Mouse (Mus musculus) CH12.LX (cell line): ENCODE results near the gene Brap. TPM values are rescaled to one million over a fixed set of nuclear protein-coding genes. Genes with fewer than 3 reads are reported as not detected.

Experiments
- DNase-seq: peaks from one replicate; pipeline ENCODE4 v3.0.0-alpha.2; 2013; ENCODE audit errors: extremely low read depth
- H3K27ac ChIP-seq: 2 replicates; pipeline ENCODE4 v1.5.1; 2012; ENCODE audit warnings: low read depth, mild to moderate bottlenecking, control low read depth, moderate library complexity; ENCODE audit not compliant: insufficient read depth
- H3K27me3 ChIP-seq: replicated peaks from 2 replicates; pipeline ENCODE3; 2012; ENCODE audit warnings: inconsistent platforms
- H3K36me3 ChIP-seq, 2 experiments: replicated peaks in 1 of 2; 2 replicates each; pipeline versions ENCODE3 to v1.6.1; 2012; ENCODE audit warnings: inconsistent platforms in 1 of 2, low read length in 1 of 2, mild to moderate bottlenecking in 1 of 2, mixed read lengths in 1 of 2, moderate library complexity in 1 of 2; ENCODE audit not compliant: control insufficient read depth in 1 of 2, insufficient read depth in 1 of 2
- H3K4me1 ChIP-seq, 2 experiments: 2 replicates each; pipeline ENCODE4 v1.6.1; 2012; ENCODE audit warnings: inconsistent platforms in 1 of 2, moderate library complexity in 1 of 2; ENCODE audit not compliant: insufficient read depth in 2 of 2, control insufficient read depth in 1 of 2
- H3K4me2 ChIP-seq: 2 replicates; pipeline ENCODE4 v1.6.1; 2012; ENCODE audit warnings: low read depth, mild to moderate bottlenecking, control low read depth; ENCODE audit not compliant: poor library complexity, insufficient read depth, severe bottlenecking
- H3K4me3 ChIP-seq, 3 experiments: fragments of 150-350 bp in 1 of 3; sonication (generic) in 1 of 3; replicated peaks in 1 of 3; 2 replicates each; pipeline versions ENCODE3 to v1.5.1; 2011 to 2012; ENCODE audit warnings: low read depth in 2 of 3, low read length in 2 of 3, mild to moderate bottlenecking in 2 of 3, moderate library complexity in 2 of 3, control low read depth in 1 of 3, improper control_type of control experiment in 1 of 3, inconsistent platforms in 1 of 3, mixed read lengths in 1 of 3; ENCODE audit not compliant: poor library complexity in 1 of 3
- H3K79me2 ChIP-seq: replicated peaks from 2 replicates; pipeline ENCODE4 v1.6.1; 2012; ENCODE audit warnings: mild to moderate bottlenecking, moderate library complexity; ENCODE audit not compliant: control insufficient read depth, poor library complexity, insufficient read depth, severe bottlenecking; ENCODE audit errors: extremely low read depth
- H3K9ac ChIP-seq: 2 replicates; pipeline ENCODE4 v1.6.1; 2012; ENCODE audit warnings: low read depth, mild to moderate bottlenecking, control low read depth, moderate library complexity; ENCODE audit not compliant: insufficient read depth
- H3K9me3 ChIP-seq: replicated peaks from 2 replicates; pipeline ENCODE3; 2012; ENCODE audit warnings: low read length, inconsistent platforms, mixed read lengths
- BHLHE40 ChIP-seq: IDR thresholded peaks from 2 replicates; pipeline ENCODE4 v1.6.1; 2011; ENCODE audit warnings: mild to moderate bottlenecking, low read depth, low read length, improper control_type of control experiment
- CHD1 ChIP-seq: IDR thresholded peaks from 2 replicates; pipeline ENCODE4 v1.6.1; 2012; ENCODE audit warnings: low read depth, low read length, improper control_type of control experiment, inconsistent platforms
- CHD2 ChIP-seq: IDR thresholded peaks from 2 replicates; pipeline ENCODE4 v1.6.1; 2011; ENCODE audit warnings: low read length, improper control_type of control experiment
- CTCF ChIP-seq, 2 experiments: IDR thresholded peaks in 1 of 2; conservative IDR thresholded peaks in 1 of 2; 2 replicates each; pipeline ENCODE4 v1.5.1; 2011 to 2012; ENCODE audit warnings: low read depth in 2 of 2, low read length in 2 of 2, improper control_type of control experiment in 1 of 2, inconsistent platforms in 1 of 2, mild to moderate bottlenecking in 1 of 2, moderate library complexity in 1 of 2
- ELF1 ChIP-seq: IDR thresholded peaks from 2 replicates; pipeline ENCODE4 v1.6.1; 2014; ENCODE audit warnings: low read depth, mild to moderate bottlenecking, inconsistent platforms, low read length, improper control_type of control experiment
- ETS1 ChIP-seq: conservative IDR thresholded peaks from 2 replicates; pipeline ENCODE4 v1.6.1; 2012; ENCODE audit warnings: low read depth, mild to moderate bottlenecking, inconsistent platforms, low read length, improper control_type of control experiment, moderate library complexity
- GABPA ChIP-seq: IDR thresholded peaks from 2 replicates; pipeline ENCODE4 v1.6.1; 2012; ENCODE audit warnings: low read depth, low read length, improper control_type of control experiment, inconsistent platforms; ENCODE audit not compliant: insufficient replicate concordance
- HCFC1 ChIP-seq: IDR thresholded peaks from 2 replicates; pipeline ENCODE4 v1.6.1; 2012; ENCODE audit warnings: low read depth, mild to moderate bottlenecking, inconsistent platforms, low read length, improper control_type of control experiment
- JUND ChIP-seq: conservative IDR thresholded peaks from 2 replicates; pipeline ENCODE4 v1.6.1; 2011; ENCODE audit warnings: low read depth, low read length, improper control_type of control experiment
- MAX ChIP-seq: IDR thresholded peaks from 2 replicates; pipeline ENCODE4 v1.6.1; 2011; ENCODE audit warnings: low read length, improper control_type of control experiment
- MAZ ChIP-seq: IDR thresholded peaks from 2 replicates; pipeline ENCODE4 v1.6.1; 2012; ENCODE audit warnings: low read depth, mild to moderate bottlenecking, inconsistent platforms, low read length, improper control_type of control experiment, moderate library complexity
- MEF2A ChIP-seq: IDR thresholded peaks from 2 replicates; pipeline ENCODE4 v1.6.1; 2014; ENCODE audit warnings: low read depth, mild to moderate bottlenecking, inconsistent platforms, low read length, improper control_type of control experiment, borderline replicate concordance
- NRF1 ChIP-seq: IDR thresholded peaks from 2 replicates; pipeline ENCODE4 v1.6.1; 2014; ENCODE audit warnings: low read depth, mild to moderate bottlenecking, inconsistent platforms, low read length, improper control_type of control experiment, moderate library complexity
- POLR2AphosphoS2 ChIP-seq: IDR thresholded peaks from 2 replicates; pipeline ENCODE4 v1.6.1; 2011; ENCODE audit warnings: low read depth, low read length, improper control_type of control experiment
- RAD21 ChIP-seq: IDR thresholded peaks from 2 replicates; pipeline ENCODE4 v1.6.1; 2011; ENCODE audit warnings: low read depth, mild to moderate bottlenecking, low read length, improper control_type of control experiment, moderate library complexity
- SIN3A ChIP-seq: IDR thresholded peaks from 2 replicates; pipeline ENCODE4 v1.6.1; 2012; ENCODE audit warnings: low read length, improper control_type of control experiment, inconsistent platforms
- SMC3 ChIP-seq: IDR thresholded peaks from 2 replicates; pipeline ENCODE4 v1.6.1; 2011; ENCODE audit warnings: low read depth, low read length, improper control_type of control experiment
- TCF12 ChIP-seq: IDR thresholded peaks from 2 replicates; pipeline ENCODE4 v1.6.1; 2014; ENCODE audit warnings: low read depth, mild to moderate bottlenecking, inconsistent platforms, low read length, improper control_type of control experiment
- USF2 ChIP-seq: conservative IDR thresholded peaks from 2 replicates; pipeline ENCODE4 v1.6.1; 2011; ENCODE audit warnings: low read depth, low read length, improper control_type of control experiment
- ZC3H11A ChIP-seq: IDR thresholded peaks from 2 replicates; pipeline ENCODE4 v1.6.1; 2012; ENCODE audit warnings: low read depth, mild to moderate bottlenecking, inconsistent platforms, low read length, improper control_type of control experiment
- ZKSCAN1 ChIP-seq: IDR thresholded peaks from 2 replicates; pipeline ENCODE4 v1.6.1; 2012; ENCODE audit warnings: low read depth, inconsistent platforms, low read length, improper control_type of control experiment, borderline replicate concordance
- ZMIZ1 ChIP-seq: IDR thresholded peaks from 2 replicates; pipeline ENCODE4 v1.6.1; 2012; ENCODE audit warnings: low read depth, mild to moderate bottlenecking, inconsistent platforms, low read length, improper control_type of control experiment
- ZNF384 ChIP-seq: IDR thresholded peaks from 2 replicates; pipeline ENCODE4 v1.6.1; 2012; ENCODE audit warnings: low read depth, low read length, improper control_type of control experiment, inconsistent platforms
- dilution Hi-C: fragments of 300-500 bp; cut with MboI; formaldehyde crosslinking; loops from 2 replicates; pipeline ENCODE4 v1.14.3; 2020; ENCODE audit warnings: low sequenced_read_pairs; ENCODE audit not compliant: extremely low pct_unique_long_range_greater_than_20kb, extremely low pct_ligation_motif_present
- in situ Hi-C: fragments of 300-500 bp; cut with MboI; formaldehyde crosslinking; loops from 3 replicates; pipeline ENCODE4 v1.14.3; 2019; ENCODE audit warnings: low sequenced_read_pairs, low pct_ligation_motif_present, low pct_unique_long_range_greater_than_20kb, mixed read lengths
- polyA plus RNA-seq: library from polyadenylated mRNA; unstranded; fragments of >175 nt; gene quantifications from 2 replicates; pipeline ENCODE4 v1.2.1, GENCODE M21; 2012; ENCODE audit warnings: low read depth; ENCODE audit not compliant: insufficient read length
- total RNA-seq, 2 experiments: library from RNA; depleted of rRNA; stranded (reverse); fragments of 300-350 nt in 1 of 2; fragments of >200 nt in 1 of 2; gene quantifications; 2 replicates each; pipeline ENCODE4 v1.2.3; 2012 to 2014

Brap gene
- total and polyA plus RNA-seq, 3 experiments = 23.7 to 33.3 (median 29.8) TPM

- Histone ChIP-seq H3K4me2 (peak overlapping the region; percentile 60), H3K9ac (peak overlapping the region; percentile 92; the same call in 1 of the 2 replicates), H3K4me1 (peaks cover 2 to 27% of the 10 kb centered on the region in 2 experiments; a peak in 3 of 4 replicates), H3K4me3 (peak overlapping the region in 2 of 3 experiments; percentile 68 to 74), H3K79me2 (0 out of 2 replicates have a peak, but pooled peaks cover 4% of the 10 kb centered on the region), H3K27me3 (no peaks in the 10 kb centered on the region), H3K27ac (no peak overlapping the region), H3K9me3 (no peaks in the 10 kb centered on the region), H3K36me3 (no peaks in the 10 kb centered on the region)
- in situ Hi-C loops (no loop called here), dilution Hi-C loops (no loop called here)
- no peak for DNase-seq
- TF ChIP-seq SIN3A = peak; percentile 10; the same call in 1 of the 2 replicates
- TF ChIP-seq CHD2 = no peak
- no peak for TF ChIP-seq ZMIZ1
- no peak for TF ChIP-seq SMC3
These were observed 50.0 kb downstream of the Brap start for GRCm38 (mm10) chr5:121710402-121710801.

GRCm38 (mm10) chr5:121710851-121711173 is 50.4 kb downstream of the Brap start:
- peak overlapping the region; percentile 68 to 87 (median 74) for H3K4me3 ChIP-seq
- H3K79me2 ChIP-seq = 0 out of 2 replicates have a peak, but pooled peaks cover 4% of the 10 kb centered on the region
- H3K4me1 ChIP-seq = peaks cover 2 to 31% of the 10 kb centered on the region in 2 experiments; a peak in 3 of 4 replicates
- peak; percentile 75 for DNase-seq
- no peaks in the 10 kb centered on the region for H3K27me3 ChIP-seq
- peak overlapping the region; percentile 64 for H3K4me2 ChIP-seq
- peaks cover 0 to 1% of the 10 kb centered on the region in 2 experiments for H3K36me3 ChIP-seq
- in situ Hi-C loops (no loop called here), dilution Hi-C loops (no loop called here)
- peak overlapping the region; percentile 92 for H3K9ac ChIP-seq
- no peaks in the 10 kb centered on the region for H3K9me3 ChIP-seq
- H3K27ac ChIP-seq = peak overlapping the region; percentile 56
- no peak for TF ChIP-seq ZKSCAN1
- no peak for TF ChIP-seq ZC3H11A
- TF ChIP-seq ZMIZ1 = no peak
- TF ChIP-seq ZNF384 = peak; percentile 80
- no peak for TF ChIP-seq RAD21

GRCm38 (mm10) chr5:121711174-121711927 is 51.0 kb downstream of the Brap start, which contains the start of gene Atxn2:
Atxn2 (plus strand) TSS chr5:121711337.
- Histone ChIP-seq H3K4me1 (peaks cover 2 to 35% of the 10 kb centered on the region in 2 experiments; a peak in 3 of 4 replicates), H3K9me3 (no peaks in the 10 kb centered on the region), H3K4me3 (peak within 1 kb of the TSS; percentile 68 to 87 (median 74)), H3K4me2 (peak within 1 kb of the TSS; percentile 69), H3K27me3 (no peaks in the 10 kb centered on the region), H3K27ac (peak within 1 kb of the TSS; percentile 56), H3K79me2 (0 out of 2 replicates have a peak, but pooled peaks cover 4% of the 10 kb centered on the region), H3K9ac (peak within 1 kb of the TSS; percentile 92), H3K36me3 (peaks cover 0 to 4% of the 10 kb centered on the region in 2 experiments)
- dilution Hi-C loops = no loop called here
- DNase-seq = peak; percentile 73
- in situ Hi-C loops = no loop called here
- TF ChIP-seq CHD1 (no peak), USF2 (no peak), JUND (no peak), ZC3H11A (no peak), SIN3A (no peak), CTCF (conservative IDR thresholded peaks at IDR 0.05 in 1 of 2, IDR thresholded peaks at IDR 0.05 in 1 of 2; ENCODE audit: low read depth in 2 of 2, low read length in 2 of 2) (no peak), POLR2AphosphoS2 (peak; percentile 36; the same call in 1 of the 2 replicates), ETS1 (no peak), BHLHE40 (peak; percentile 97), ELF1 (peak; percentile 14; the same call in 1 of the 2 replicates), MAZ (peak; percentile 69; the same call in 1 of the 2 replicates), MAX (peak; percentile 26; the same call in 1 of the 2 replicates), HCFC1 (peak; percentile 60), RAD21 (no peak), GABPA (no peak), TCF12 (peak; percentile 65; the same call in 1 of the 2 replicates), NRF1 (no peak), MEF2A (no peak)
